Mouse (Mus musculus): ENCODE results near the gene Hoxa5. TPM values are rescaled to one million over a fixed set of nuclear protein-coding genes. Genes with fewer than 3 reads are reported as not detected.

Gene Hoxa5
- total RNA-seq, 2 experiments from 2014 or later, result 0.62 to 0.72 TPM

GRCm38 (mm10) chr6:52228475-52229465 is 24.4 kb upstream of the Hoxa5 start:
- DNase-seq, result no peak
- intact Hi-C loops (cut with DNase I), result no loop called here

GRCm38 (mm10) chr6:52227470-52228222 is 23.3 kb upstream of the Hoxa5 start:
- no peak for DNase-seq
- intact Hi-C loops (cut with DNase I), result no loop called here

- DNase-seq, result no peak
- intact Hi-C loops (cut with DNase I), result no loop called here
Measured at GRCm38 (mm10) chr6:52226569-52227257, 22.3 kb upstream of the Hoxa5 start.

GRCm38 (mm10) chr6:52225612-52226568 is 21.5 kb upstream of the Hoxa5 start:
- no peak for DNase-seq
- intact Hi-C loops (cut with DNase I), result no loop called here

- intact Hi-C loops (cut with DNase I), result loop anchor here (5.0 kb wide), 1 partner anchor 353 kb away; no protein-coding TSS in a partner anchor
- no peak for DNase-seq
Measured at GRCm38 (mm10) chr6:52224895-52225611, 20.7 kb upstream of the Hoxa5 start.

- intact Hi-C loops (cut with DNase I), result loop anchor here (5.0 kb wide), 1 partner anchor 352 kb away; no protein-coding TSS in a partner anchor
- DNase-seq, result no peak
Measured at GRCm38 (mm10) chr6:52223939-52224760, 19.8 kb upstream of the Hoxa5 start.

GRCm38 (mm10) chr6:52222729-52223128 is 18.3 kb upstream of the Hoxa5 start:
- intact Hi-C loops (cut with DNase I), result loop anchor here (5.0 kb wide), 1 partner anchor 350 kb away; no protein-coding TSS in a partner anchor
- no peak for DNase-seq

- DNase-seq, result no peak
- intact Hi-C loops (cut with DNase I), result loop anchor here (2.0 to 5.0 kb wide), 2 partner anchors 350 to 635 kb away; no protein-coding TSS in a partner anchor
Measured at GRCm38 (mm10) chr6:52221993-52222685, 17.8 kb upstream of the Hoxa5 start.

GRCm38 (mm10) chr6:52221337-52221992 is 17.1 kb upstream of the Hoxa5 start, which contains the start of gene Hoxa7:
Gene Hoxa7 (minus strand): TSS chr6:52221854.
- intact Hi-C loops (cut with DNase I), result loop anchor here (2.0 to 5.0 kb wide), 2 partner anchors 349 to 635 kb away; no protein-coding TSS in a partner anchor
- DNase-seq, result peak; percentile 90 to 91

GRCm38 (mm10) chr6:52220865-52221310 is 16.5 kb upstream of the Hoxa5 start:
- DNase-seq, result no peak
- intact Hi-C loops (cut with DNase I), result loop anchor here (2.0 to 5.0 kb wide), 2 partner anchors 349 to 634 kb away; no protein-coding TSS in a partner anchor

- no peak for DNase-seq
- intact Hi-C loops (cut with DNase I), result loop anchor here (2.0 to 5.0 kb wide), 2 partner anchors 348 to 633 kb away; no protein-coding TSS in a partner anchor
Measured at GRCm38 (mm10) chr6:52220003-52220864, 15.8 kb upstream of the Hoxa5 start.

- intact Hi-C loops (cut with DNase I), result loop anchor here (5.0 kb wide), 2 partner anchors 837 to 1042 kb away; no protein-coding TSS in a partner anchor
- no peak for DNase-seq
Measured at GRCm38 (mm10) chr6:52219234-52219942, 15.0 kb upstream of the Hoxa5 start.

- peak in 1 of 2 experiments; percentile 2 for DNase-seq
- intact Hi-C loops (cut with DNase I), result loop anchor here (5.0 kb wide), 2 partner anchors 836 to 1041 kb away; no protein-coding TSS in a partner anchor
Measured at GRCm38 (mm10) chr6:52218643-52219215, 14.3 kb upstream of the Hoxa5 start.
